Mouse (Mus musculus) heart, postnatal 0 days (tissue): ENCODE results near the gene Myl6b.

ENCODE experiments used
- CTCF ChIP-seq: IDR thresholded peaks from 2 replicates; pipeline ENCODE4 v1.5.1; 2016; ENCODE audit warnings: antibody characterized with exemption, control low read depth, low read depth
- EP300 ChIP-seq: IDR thresholded peaks from 2 replicates; pipeline ENCODE4 v1.6.1; 2016; ENCODE audit warnings: antibody characterized with exemption, low read depth

DNA sequence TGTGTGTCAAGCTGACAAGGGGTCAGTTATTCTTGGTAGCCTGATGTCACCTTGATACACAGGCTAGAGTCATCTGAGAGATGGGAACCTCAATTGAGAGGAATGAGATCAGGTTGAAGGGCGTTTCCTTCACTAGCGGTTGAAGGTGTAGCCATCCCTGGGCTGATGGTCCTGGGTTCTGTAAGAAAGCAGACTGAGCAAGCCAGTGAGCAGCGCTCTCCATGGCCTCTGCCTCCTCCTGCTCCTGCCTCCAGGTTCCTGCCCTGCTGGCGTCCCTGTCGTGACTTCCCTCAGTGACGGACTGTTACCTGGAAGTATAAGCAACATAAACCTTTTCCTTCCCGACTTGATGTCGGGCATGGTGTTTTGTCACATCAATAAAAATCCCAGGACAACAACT lies 5.0 kb upstream of the Myl6b start:
- no peak for TF ChIP-seq EP300
- no peak for TF ChIP-seq CTCF
